Mouse (Mus musculus) stomach, embryonic 14.5 days (tissue): ENCODE measurements around the gene Stard3. TPM values are rescaled to one million over a fixed set of nuclear protein-coding genes. Genes with fewer than 3 reads are reported as not detected.

Experiments used
- ATAC-seq: fragments of 200-750 bp; cut with Nextera tagmentation; 2 replicates; pipeline ENCODE4 v1.8.0; 2017; ENCODE audit warnings: low read depth, moderate TSS enrichment; ENCODE audit not compliant: insufficient number of reproducible peaks, insufficient read depth, low FRiP score
- H3K27ac ChIP-seq: fragments of 300-500 bp; sonication (generic); 2 replicates; pipeline ENCODE4 v1.5.1; 2014; ENCODE audit warnings: mild to moderate bottlenecking, low read length, moderate library complexity, mixed read lengths
- H3K27me3 ChIP-seq: fragments of 300-500 bp; sonication (generic); 2 replicates; pipeline ENCODE4 v1.6.1; 2014; ENCODE audit warnings: low read length, control low read depth, mixed read lengths; ENCODE audit not compliant: control insufficient read depth, insufficient read depth
- H3K36me3 ChIP-seq: fragments of 300-500 bp; sonication (generic); 2 replicates; pipeline ENCODE4 v1.6.1; 2014; ENCODE audit warnings: mild to moderate bottlenecking, control low read depth, low read length, moderate library complexity, mixed read lengths; ENCODE audit not compliant: control insufficient read depth, insufficient read depth
- H3K4me1 ChIP-seq: fragments of 300-500 bp; sonication (generic); 2 replicates; pipeline ENCODE4 v1.6.1; 2014; ENCODE audit warnings: low read length, control low read depth, mixed read lengths; ENCODE audit not compliant: control insufficient read depth, insufficient read depth
- H3K4me2 ChIP-seq: fragments of 300-500 bp; sonication (generic); replicated peaks from 2 replicates; pipeline ENCODE4 v1.6.1; 2014; ENCODE audit warnings: low read depth, low read length, control low read depth
- H3K4me3 ChIP-seq: fragments of 300-500 bp; sonication (generic); 2 replicates; pipeline ENCODE4 v1.5.1; 2014; ENCODE audit warnings: low read depth, low read length, control low read depth
- H3K9ac ChIP-seq: fragments of 300-500 bp; sonication (generic); replicated peaks from 2 replicates; pipeline ENCODE4 v1.6.1; 2014; ENCODE audit warnings: low read depth, mild to moderate bottlenecking, control low read depth, low read length, moderate library complexity, mixed read lengths
- H3K9me3 ChIP-seq: fragments of 300-500 bp; sonication (generic); 2 replicates; pipeline ENCODE4 v1.6.1; 2016; ENCODE audit warnings: low read depth, low read length, control low read depth; ENCODE audit not compliant: control insufficient read depth
- whole genome bisulfite sequencing: fragments of 180-500 bp; shearing (Covaris S2); extraction: QIAGEN DNeasy Blood & Tissue Kit; methylation state at CpG from one replicate; pipeline ENCODE4 v1.1.7; 2014; 5-methylcytosine and 5-hydroxymethylcytosine counted together
- polyA plus RNA-seq: library from polyadenylated mRNA; unstranded; fragments of >200 nt; fragmentation: Nextera tagmentation; extraction: Ambion mirVana; gene quantifications from 2 replicates; pipeline ENCODE4 v1.2.1, GENCODE M21; 2014

Stard3 gene
- polyA plus RNA-seq, 1 experiment from 2014 or later, result 43.7 TPM

- H3K27me3 ChIP-seq, result peaks cover 9% of the 10 kb centered on the region; the same call in 1 of the 2 replicates
- ATAC-seq, result no peak
- no peak overlapping the region for H3K4me2 ChIP-seq
- no peaks in the 10 kb centered on the region for H3K9me3 ChIP-seq
- H3K27ac ChIP-seq, result no peak overlapping the region
- no peak overlapping the region for H3K9ac ChIP-seq
- H3K4me3 ChIP-seq, result no peak overlapping the region
- H3K4me1 ChIP-seq, result 0 out of 2 replicates have a peak, but pooled peaks cover under 1% of the 10 kb centered on the region
- no peaks in the 10 kb centered on the region for H3K36me3 ChIP-seq
- WGBS, result 48% methylated on average over 14 of the region's 14 CpGs
These were observed 28.9 kb downstream of the Stard3 start for GRCm38 (mm10) chr11:98387056-98387577.

- H3K9ac ChIP-seq, result no peak overlapping the region
- H3K36me3 ChIP-seq, result no peaks in the 10 kb centered on the region
- H3K9me3 ChIP-seq, result no peaks in the 10 kb centered on the region
- peaks cover 9% of the 10 kb centered on the region; the same call in 1 of the 2 replicates for H3K27me3 ChIP-seq
- no peak overlapping the region for H3K27ac ChIP-seq
- no peak overlapping the region for H3K4me3 ChIP-seq
- H3K4me1 ChIP-seq, result peaks cover 10% of the 10 kb centered on the region; the same call in 1 of the 2 replicates
- WGBS, result 74% methylated on average over 10 of the region's 10 CpGs
- no peak for ATAC-seq
- no peak overlapping the region for H3K4me2 ChIP-seq
These were observed 30.1 kb downstream of the Stard3 start for GRCm38 (mm10) chr11:98388282-98388681.

- Histone ChIP-seq H3K27me3 (peaks cover 9% of the 10 kb centered on the region; the same call in 1 of the 2 replicates), H3K4me1 (peaks cover 20% of the 10 kb centered on the region; the same call in 1 of the 2 replicates)
These were observed 31.1 kb downstream of the Stard3 start for GRCm38 (mm10) chr11:98389221-98389780.

DNA sequence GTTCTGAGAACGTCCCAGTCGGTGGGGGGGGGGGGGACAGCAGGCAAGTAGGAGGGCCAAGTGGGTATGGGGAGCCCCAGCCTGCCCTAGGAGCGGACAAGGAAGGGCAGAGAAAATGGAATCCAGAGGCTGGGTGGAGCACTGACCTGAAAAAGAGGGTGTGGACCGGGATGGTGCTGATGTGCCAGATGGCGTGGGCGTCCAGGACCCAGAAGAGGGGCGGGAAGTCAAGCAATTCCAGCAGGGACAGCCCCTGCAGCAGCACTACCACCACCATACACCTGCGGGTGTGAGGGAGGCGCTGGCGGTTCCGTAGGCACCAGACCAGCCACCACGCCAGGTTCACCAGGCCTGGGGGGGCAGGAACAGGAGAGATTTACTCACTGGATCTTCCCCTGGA, 32.0 kb downstream of the Stard3 start:
- ATAC-seq, result no peak
- Histone ChIP-seq H3K27ac (no peak overlapping the region), H3K9ac (no peak overlapping the region), H3K4me3 (no peak overlapping the region), H3K4me2 (no peak overlapping the region), H3K36me3 (no peaks in the 10 kb centered on the region), H3K4me1 (peaks cover 22% of the 10 kb centered on the region; the same call in 1 of the 2 replicates), H3K9me3 (no peaks in the 10 kb centered on the region), H3K27me3 (peaks cover 9% of the 10 kb centered on the region; the same call in 1 of the 2 replicates)
- WGBS, result 65% methylated on average over 12 of the region's 12 CpGs

More at GRCm38 (mm10) chr11:98389221-98389780, 31.1 kb downstream of the Stard3 start:
- no peaks in the 10 kb centered on the region for H3K9me3 ChIP-seq
- ATAC-seq, result no peak
- no peak overlapping the region for H3K9ac ChIP-seq
- no peaks in the 10 kb centered on the region for H3K36me3 ChIP-seq
- H3K4me2 ChIP-seq, result no peak overlapping the region
- H3K27ac ChIP-seq, result no peak overlapping the region
- WGBS, result 28% methylated on average over 9 of the region's 9 CpGs
- no peak overlapping the region for H3K4me3 ChIP-seq

DNA sequence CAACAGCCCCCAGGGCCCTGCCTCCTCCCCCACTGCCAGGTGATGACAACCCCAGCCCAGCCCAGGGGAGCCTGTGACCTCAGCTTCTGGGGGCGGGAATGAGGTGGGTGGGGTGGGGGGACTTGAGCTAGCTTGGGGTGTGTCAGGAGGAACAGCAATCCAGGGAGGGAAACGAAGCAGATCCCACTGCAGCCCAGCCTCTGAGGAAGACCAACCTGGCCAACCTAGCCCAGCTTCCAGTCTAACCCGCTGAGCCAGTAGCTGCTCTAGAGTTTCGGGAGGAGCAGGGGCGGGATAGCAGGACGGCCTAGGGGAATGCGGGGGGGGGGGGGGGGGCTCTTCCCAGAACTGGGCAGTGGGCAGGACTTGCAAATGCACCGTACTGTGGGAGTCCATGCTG, 33.9 kb downstream of the Stard3 start:
- H3K36me3 ChIP-seq, result no peaks in the 10 kb centered on the region
- 9% methylated on average over 8 of the region's 8 CpGs for WGBS
- 0 out of 2 replicates have a peak, but pooled peaks have one; percentile 8 for ATAC-seq
- H3K4me3 ChIP-seq, result no peak overlapping the region
- no peaks in the 10 kb centered on the region for H3K9me3 ChIP-seq
- H3K4me2 ChIP-seq, result no peak overlapping the region
- peak overlapping the region; percentile 77 for H3K27ac ChIP-seq
- peaks cover 22% of the 10 kb centered on the region; the same call in 1 of the 2 replicates for H3K4me1 ChIP-seq
- peaks cover 4% of the 10 kb centered on the region; the same call in 1 of the 2 replicates for H3K27me3 ChIP-seq
- no peak overlapping the region for H3K9ac ChIP-seq

GRCm38 (mm10) chr11:98392645-98393044, 34.5 kb downstream of the Stard3 start:
- Histone ChIP-seq H3K4me3 (no peak overlapping the region), H3K4me1 (peaks cover 22% of the 10 kb centered on the region; the same call in 1 of the 2 replicates), H3K9ac (no peak overlapping the region), H3K4me2 (no peak overlapping the region), H3K9me3 (no peaks in the 10 kb centered on the region), H3K36me3 (no peaks in the 10 kb centered on the region), H3K27me3 (no peaks in the 10 kb centered on the region; the same call in 1 of the 2 replicates), H3K27ac (peak overlapping the region; percentile 77)
- peak; percentile 57; the same call in 1 of the 2 replicates for ATAC-seq
- 52% methylated on average over 4 of the region's 4 CpGs for WGBS

DNA sequence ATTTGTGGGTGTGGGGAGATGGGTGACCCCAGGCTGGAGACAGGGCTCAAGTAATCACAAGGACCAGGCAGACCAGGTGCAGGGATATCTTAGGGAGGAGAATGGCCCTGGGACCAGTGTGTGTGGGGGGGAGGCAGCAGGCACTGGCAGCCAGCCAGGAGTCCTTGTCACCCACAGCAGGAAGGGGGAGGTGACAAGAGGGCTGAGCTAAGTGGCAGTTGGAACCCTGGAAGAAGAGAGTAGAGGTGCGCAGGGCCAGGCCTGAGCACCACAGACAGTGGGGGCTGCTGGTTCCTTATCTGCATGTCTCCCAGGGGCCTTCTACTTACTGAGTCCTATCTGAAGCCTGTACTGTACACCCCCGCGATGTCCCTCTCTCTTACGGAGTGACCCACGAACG, 35.1 kb downstream of the Stard3 start:
- Histone ChIP-seq H3K4me3 (no peak overlapping the region), H3K9ac (no peak overlapping the region), H3K27ac (peak overlapping the region; percentile 77), H3K4me2 (no peak overlapping the region), H3K27me3 (no peaks in the 10 kb centered on the region; the same call in 1 of the 2 replicates), H3K4me1 (peaks cover 22% of the 10 kb centered on the region; the same call in 1 of the 2 replicates), H3K9me3 (no peaks in the 10 kb centered on the region), H3K36me3 (no peaks in the 10 kb centered on the region)
- no peak for ATAC-seq
- WGBS, result 63% methylated on average over 6 of the region's 6 CpGs

- H3K4me2 ChIP-seq, result no peak overlapping the region
- peak overlapping the region; percentile 24; the same call in 1 of the 2 replicates for H3K27ac ChIP-seq
- peaks cover 22% of the 10 kb centered on the region; the same call in 1 of the 2 replicates for H3K4me1 ChIP-seq
- H3K36me3 ChIP-seq, result no peaks in the 10 kb centered on the region
- H3K9me3 ChIP-seq, result no peaks in the 10 kb centered on the region
- H3K4me3 ChIP-seq, result no peak overlapping the region
- no peak overlapping the region for H3K9ac ChIP-seq
- no peaks in the 10 kb centered on the region for H3K27me3 ChIP-seq
- ATAC-seq, result no peak
- WGBS, result 35% methylated on average over 6 of the region's 6 CpGs
These were observed 36.1 kb downstream of the Stard3 start for GRCm38 (mm10) chr11:98394301-98394700.
